Mouse (Mus musculus) forebrain, postnatal 0 days (tissue): ENCODE results near the gene Sorcs1. TPM values are rescaled to one million over a fixed set of nuclear protein-coding genes. Genes with fewer than 3 reads are reported as not detected.

Experiments
- ATAC-seq: fragments of 200-750 bp; cut with Nextera tagmentation; 2 replicates; pipeline ENCODE4 v1.8.0; 2017; ENCODE audit warnings: mild to moderate bottlenecking, moderate library complexity
- DNase-seq: peaks from one replicate; pipeline ENCODE4 v3.0.0-alpha.2; 2015
- H3K27ac ChIP-seq: fragments of 300-500 bp; sonication (generic); 2 replicates; pipeline ENCODE4 v1.5.1; 2014; ENCODE audit warnings: low read depth, mild to moderate bottlenecking, antibody characterized with exemption, low read length, moderate library complexity, mixed read lengths
- H3K27me3 ChIP-seq: fragments of 300-500 bp; sonication (generic); 2 replicates; pipeline ENCODE4 v1.6.1; 2014; ENCODE audit warnings: mild to moderate bottlenecking, low read length, mixed read lengths; ENCODE audit not compliant: insufficient read depth
- H3K36me3 ChIP-seq: fragments of 300-500 bp; sonication (generic); 2 replicates; pipeline ENCODE4 v1.6.1; 2014; ENCODE audit warnings: mild to moderate bottlenecking, moderate library complexity; ENCODE audit not compliant: insufficient read depth
- H3K4me1 ChIP-seq: fragments of 300-500 bp; sonication (generic); 2 replicates; pipeline ENCODE4 v1.6.1; 2014; ENCODE audit warnings: antibody characterized with exemption; ENCODE audit not compliant: insufficient read depth
- H3K4me2 ChIP-seq: fragments of 300-500 bp; sonication (generic); 2 replicates; pipeline ENCODE4 v1.6.1; 2014; ENCODE audit warnings: low read depth, mild to moderate bottlenecking, moderate library complexity
- H3K4me3 ChIP-seq: fragments of 300-500 bp; sonication (generic); 2 replicates; pipeline ENCODE4 v1.5.1; 2014; ENCODE audit warnings: low read depth, low read length, mixed read lengths
- H3K9ac ChIP-seq: fragments of 300-500 bp; sonication (generic); 2 replicates; pipeline ENCODE4 v1.6.1; 2014; ENCODE audit warnings: mild to moderate bottlenecking
- H3K9me3 ChIP-seq: fragments of 300-500 bp; sonication (generic); 2 replicates; pipeline ENCODE4 v1.6.1; 2016; ENCODE audit warnings: low read length
- CTCF ChIP-seq: sonication (generic); IDR thresholded peaks from 2 replicates; pipeline ENCODE4 v1.5.1; 2016; ENCODE audit warnings: antibody characterized with exemption, control low read depth, low read depth
- WGBS: fragments of 180-500 bp; shearing (Covaris S2); extraction: QIAGEN DNeasy Blood & Tissue Kit; methylation state at CpG from one replicate; pipeline ENCODE4 v1.1.7; 2014; 5-methylcytosine and 5-hydroxymethylcytosine counted together
- polyA plus RNA-seq: library from polyadenylated mRNA; unstranded; fragments of >200 nt; fragmentation: Nextera tagmentation; extraction: Ambion mirVana; gene quantifications from 2 replicates; pipeline ENCODE4 v1.2.1, GENCODE M21; 2015
- total RNA-seq: library from RNA; depleted of rRNA; stranded (reverse); fragments of >200 nt; gene quantifications from 2 replicates; pipeline ENCODE4 v1.2.3, GENCODE M21; 2014

Sorcs1 gene
- total and polyA plus RNA-seq, 2 experiments from 2014 or later: 8.6 to 20.1 TPM

DNA sequence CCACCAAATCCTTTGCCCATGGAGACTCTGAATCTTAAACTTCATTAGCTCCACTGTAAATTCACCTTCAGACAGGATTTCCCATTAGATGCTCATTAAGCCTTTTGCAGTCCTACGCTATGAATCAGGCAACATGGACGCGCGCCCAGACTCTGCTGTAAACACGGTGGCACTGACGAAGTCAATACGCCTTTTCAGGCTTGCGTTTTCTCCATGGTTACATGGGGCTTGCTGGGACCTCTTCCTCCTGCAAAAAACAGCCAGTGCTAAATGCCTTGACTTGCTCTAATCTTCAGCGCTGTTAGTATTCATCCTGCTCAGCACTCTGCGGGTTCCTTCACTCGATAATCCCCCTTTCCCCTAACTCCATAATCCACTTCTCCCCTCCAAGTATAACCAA is 190.7 kb downstream of the Sorcs1 start:
- 5% methylated on average over 11 of the region's 11 CpGs for WGBS
- peak overlapping the region; percentile 41 for H3K4me2 ChIP-seq
- ATAC-seq (peak; percentile 90), DNase-seq (peak; percentile 82)
- no peaks in the 10 kb centered on the region for H3K36me3 ChIP-seq
- no peaks in the 10 kb centered on the region for H3K27me3 ChIP-seq
- H3K4me3 ChIP-seq: no peak overlapping the region
- TF ChIP-seq CTCF: no peak
- H3K9me3 ChIP-seq: no peaks in the 10 kb centered on the region
- no peak overlapping the region; the same call in 1 of the 2 replicates for H3K9ac ChIP-seq
- no peak overlapping the region for H3K27ac ChIP-seq
- H3K4me1 ChIP-seq: peaks cover 3% of the 10 kb centered on the region; the same call in 1 of the 2 replicates

DNA sequence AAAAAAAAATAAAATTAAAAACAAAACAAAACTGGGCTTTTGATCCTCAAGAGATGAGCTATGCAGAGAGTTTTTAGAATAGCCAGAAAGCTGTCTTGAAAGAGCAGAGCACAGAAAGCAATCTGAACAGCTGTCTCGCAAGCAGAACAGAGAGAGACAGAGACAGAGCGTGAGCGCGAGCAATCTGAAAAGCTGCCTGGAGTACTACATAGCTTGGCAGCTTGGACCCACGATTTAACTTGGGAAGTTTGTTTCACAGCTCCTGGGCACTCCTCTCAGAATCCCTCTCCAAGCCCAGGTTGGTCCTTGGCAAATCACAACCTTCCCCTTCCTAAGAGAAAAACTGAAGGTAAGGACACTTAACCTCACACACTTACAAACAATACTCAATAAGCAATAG is 192.1 kb downstream of the Sorcs1 start:
- no peak overlapping the region for H3K27ac ChIP-seq
- no peak overlapping the region for H3K4me2 ChIP-seq
- DNase-seq (no peak), ATAC-seq (no peak)
- peaks cover 3% of the 10 kb centered on the region; the same call in 1 of the 2 replicates for H3K4me1 ChIP-seq
- H3K36me3 ChIP-seq: no peaks in the 10 kb centered on the region
- H3K9ac ChIP-seq: no peak overlapping the region
- H3K9me3 ChIP-seq: no peaks in the 10 kb centered on the region
- 59% methylated on average over 5 of the region's 5 CpGs for WGBS
- H3K4me3 ChIP-seq: no peak overlapping the region
- no peaks in the 10 kb centered on the region for H3K27me3 ChIP-seq
- TF ChIP-seq CTCF: no peak

- Histone ChIP-seq H3K9me3 (no peaks in the 10 kb centered on the region), H3K4me2 (no peak overlapping the region), H3K36me3 (no peaks in the 10 kb centered on the region), H3K27me3 (no peaks in the 10 kb centered on the region), H3K4me3 (no peak overlapping the region), H3K27ac (no peak overlapping the region), H3K9ac (no peak overlapping the region), H3K4me1 (no peaks in the 10 kb centered on the region)
- ATAC-seq (peak; percentile 20; the same call in 1 of the 2 replicates), DNase-seq (no peak)
- no peak for TF ChIP-seq CTCF
- 61% methylated on average over 6 of the region's 6 CpGs for WGBS
These were observed 201.7 kb downstream of the Sorcs1 start for GRCm38 (mm10) chr19:50476774-50477173.

GRCm38 (mm10) chr19:50468592-50468991 is 209.9 kb downstream of the Sorcs1 start:
- H3K27ac ChIP-seq: no peak overlapping the region
- no peaks in the 10 kb centered on the region for H3K4me1 ChIP-seq
- ATAC-seq (peak; percentile 43), DNase-seq (peak; percentile 60)
- H3K36me3 ChIP-seq: no peaks in the 10 kb centered on the region
- H3K9ac ChIP-seq: no peak overlapping the region
- no peak overlapping the region for H3K4me3 ChIP-seq
- H3K4me2 ChIP-seq: no peak overlapping the region
- H3K9me3 ChIP-seq: no peaks in the 10 kb centered on the region
- no peak for TF ChIP-seq CTCF
- no peaks in the 10 kb centered on the region for H3K27me3 ChIP-seq
- WGBS: 64% methylated on average over 3 of the region's 3 CpGs

DNA sequence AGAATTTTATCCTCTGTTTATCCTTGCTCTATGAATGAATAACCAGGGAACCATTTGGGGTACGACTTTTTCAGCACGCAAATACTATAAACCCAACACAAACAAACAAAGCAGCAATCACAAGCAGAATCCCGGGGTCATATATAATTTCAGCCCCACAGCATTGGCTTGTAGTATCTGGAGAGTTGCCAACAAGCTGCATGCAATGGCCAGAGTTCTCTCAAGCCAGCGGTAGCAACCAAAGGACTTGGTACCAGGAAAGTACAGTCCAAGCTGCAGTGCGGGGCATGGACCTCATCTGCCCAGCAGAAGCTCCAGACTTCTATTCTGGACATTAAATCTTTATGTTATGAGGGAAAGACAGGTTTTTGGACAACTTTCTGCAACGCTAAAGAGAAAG is 213.6 kb downstream of the Sorcs1 start:
- Histone ChIP-seq H3K27ac (no peak overlapping the region), H3K36me3 (no peaks in the 10 kb centered on the region), H3K27me3 (no peaks in the 10 kb centered on the region), H3K4me2 (no peak overlapping the region), H3K9ac (no peak overlapping the region), H3K4me3 (no peak overlapping the region), H3K4me1 (no peaks in the 10 kb centered on the region), H3K9me3 (no peaks in the 10 kb centered on the region)
- DNase-seq (no peak), ATAC-seq (no peak)
- WGBS: 81% methylated on average over 6 of the region's 6 CpGs
- TF ChIP-seq CTCF: no peak

GRCm38 (mm10) chr19:50458581-50458980 is 219.9 kb downstream of the Sorcs1 start:
- DNase-seq (no peak), ATAC-seq (no peak)
- Histone ChIP-seq H3K36me3 (no peaks in the 10 kb centered on the region), H3K4me2 (no peak overlapping the region), H3K9me3 (no peaks in the 10 kb centered on the region), H3K27ac (no peak overlapping the region), H3K4me3 (no peak overlapping the region), H3K27me3 (no peaks in the 10 kb centered on the region), H3K9ac (no peak overlapping the region), H3K4me1 (no peaks in the 10 kb centered on the region)
- no peak for TF ChIP-seq CTCF
- WGBS: 72% methylated on average over 5 of the region's 5 CpGs

- Histone ChIP-seq H3K9me3 (no peaks in the 10 kb centered on the region), H3K4me2 (no peak overlapping the region), H3K27ac (no peak overlapping the region), H3K36me3 (no peaks in the 10 kb centered on the region), H3K4me1 (no peaks in the 10 kb centered on the region), H3K27me3 (no peaks in the 10 kb centered on the region), H3K9ac (no peak overlapping the region), H3K4me3 (no peak overlapping the region)
- DNase-seq (no peak), ATAC-seq (no peak)
- no peak for TF ChIP-seq CTCF
- WGBS: 30% methylated on average over 5 of the region's 5 CpGs
These were observed 221.1 kb downstream of the Sorcs1 start for GRCm38 (mm10) chr19:50457275-50457892.
